Mouse (Mus musculus) megakaryocyte progenitor cell, adult 5-6 weeks (primary cell): ENCODE data around the gene Man1a. TPM values are rescaled to one million over a fixed set of nuclear protein-coding genes. Genes with fewer than 3 reads are reported as not detected.

Experiments used
- ATAC-seq: replicated peaks from 2 replicates; pipeline ENCODE4 v1.8.0; 2016; ENCODE audit warnings: mild to moderate bottlenecking, moderate TSS enrichment, inconsistent platforms; ENCODE audit not compliant: poor library complexity
- total RNA-seq, 2 experiments: library from RNA; stranded (forward) in 1 of 2; stranded (reverse) in 1 of 2; fragments of 157-497, 149-512 nt in 1 of 2; fragments of 200-1000 nt in 1 of 2; gene quantifications; 2 replicates each; pipeline versions ENCODE4 v1.2.3 to v1.2.4; 2015 to 2017

Man1a gene
- total RNA-seq, 2 experiments from 2014 or later, result 58.2 to 91.9 TPM

DNA sequence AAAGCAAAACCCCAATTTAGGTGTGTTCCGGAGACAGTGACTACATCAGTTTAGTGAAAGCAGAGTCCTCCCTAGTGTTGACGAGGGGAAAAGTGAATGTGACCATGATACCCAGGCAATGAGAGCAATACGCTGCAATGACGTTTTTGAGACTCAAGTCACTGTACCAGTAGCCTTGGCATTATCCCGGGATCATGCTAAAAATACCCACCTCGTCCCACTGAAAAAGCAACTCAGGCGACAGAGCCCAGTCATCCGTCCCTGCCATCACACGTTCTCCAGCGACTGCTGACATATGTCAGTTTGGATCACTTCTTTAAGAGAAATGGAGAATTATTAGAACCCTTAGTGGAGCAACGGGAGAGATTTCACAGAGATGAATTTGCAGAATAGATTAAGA lies 13.6 kb downstream of the Man1a start:
- no peak for ATAC-seq

DNA sequence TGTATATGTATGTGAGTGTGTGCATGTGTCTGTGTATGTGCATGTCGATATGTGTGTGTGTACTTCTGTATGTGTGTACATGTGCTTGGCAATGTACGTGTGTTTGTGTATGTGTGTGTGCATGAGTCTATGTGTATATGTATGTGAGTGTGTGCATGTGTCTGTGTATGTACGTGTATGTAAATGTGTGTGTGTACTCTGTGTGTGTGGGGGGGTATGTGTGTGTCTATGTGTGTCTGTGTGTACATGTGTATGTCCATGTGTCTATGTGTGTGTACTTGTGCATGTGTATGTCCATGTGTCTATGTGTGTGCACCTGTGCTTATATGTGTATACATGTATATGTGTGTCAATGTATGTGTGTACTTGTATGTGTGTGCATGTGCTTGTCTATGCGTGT lies 15.2 kb downstream of the Man1a start:
- no peak for ATAC-seq

DNA sequence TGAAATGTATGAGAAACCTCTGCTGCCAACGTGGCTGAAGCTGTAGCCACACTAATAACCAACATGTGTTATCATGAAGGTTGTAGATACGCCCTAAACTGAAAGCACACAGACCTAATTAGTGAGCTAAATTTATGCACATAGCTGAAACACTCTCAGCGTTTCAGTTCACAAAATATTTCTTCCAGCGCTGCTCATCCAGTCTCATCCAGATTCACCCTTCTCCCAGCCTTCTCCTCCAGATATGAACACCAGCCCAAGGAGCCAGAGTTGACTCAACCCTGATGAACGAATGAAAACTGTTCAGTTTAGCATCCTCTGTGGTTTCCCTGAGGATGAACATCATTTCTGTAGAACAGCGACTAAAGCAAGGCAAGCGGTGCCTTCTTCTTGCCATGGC lies 15.8 kb downstream of the Man1a start:
- ATAC-seq, result no peak

DNA sequence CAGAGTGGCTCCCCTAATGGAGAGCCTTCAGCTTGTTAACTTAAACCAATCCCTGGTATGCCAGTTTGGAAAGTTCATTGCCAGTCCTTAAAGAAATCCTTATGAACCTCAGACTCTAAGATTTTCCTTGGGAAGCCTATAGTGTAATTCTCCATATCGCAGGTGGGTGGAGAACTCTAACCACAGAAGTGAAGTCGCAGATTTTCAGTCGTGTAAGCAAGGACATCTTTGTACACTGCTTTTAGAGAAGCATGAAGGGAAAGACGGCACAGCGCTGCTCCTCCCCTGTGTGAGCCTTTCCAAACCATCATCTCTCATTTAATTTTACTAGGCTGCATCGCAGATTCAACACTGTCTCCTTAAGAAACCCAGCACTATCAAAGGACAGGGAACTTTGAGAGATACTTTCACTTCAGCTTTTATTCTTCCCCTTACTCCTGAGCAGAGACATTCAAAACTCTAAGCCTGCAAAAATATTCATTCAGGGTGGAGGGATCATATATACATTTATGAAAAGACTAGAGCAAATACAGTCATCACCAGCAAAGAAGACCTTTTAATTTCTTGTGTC lies 16.6 kb downstream of the Man1a start:
- peak; percentile 68 for ATAC-seq

DNA sequence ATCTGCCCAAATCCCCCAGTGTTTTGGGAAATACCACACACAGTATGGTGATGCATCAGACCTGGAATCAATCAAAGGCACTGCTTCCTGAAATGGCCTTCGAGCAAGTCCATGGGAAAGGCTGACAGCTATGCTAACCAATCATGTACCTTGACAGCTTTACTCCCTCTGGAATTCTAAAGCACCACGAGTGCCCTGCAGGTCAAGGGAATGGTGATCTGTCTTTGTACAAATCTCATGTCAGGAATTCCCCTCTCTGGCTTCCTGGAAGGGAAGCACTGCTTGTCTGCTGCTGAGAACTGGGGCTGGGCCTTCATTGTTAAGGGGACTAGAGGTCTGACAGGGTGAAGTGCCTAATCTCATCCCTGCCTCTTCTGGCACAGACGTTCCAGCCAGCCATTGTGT lies 17.3 kb downstream of the Man1a start:
- no peak for ATAC-seq

GRCm38 (mm10) chr10:54058657-54059056 lies 17.8 kb downstream of the Man1a start:
- ATAC-seq, result no peak

DNA sequence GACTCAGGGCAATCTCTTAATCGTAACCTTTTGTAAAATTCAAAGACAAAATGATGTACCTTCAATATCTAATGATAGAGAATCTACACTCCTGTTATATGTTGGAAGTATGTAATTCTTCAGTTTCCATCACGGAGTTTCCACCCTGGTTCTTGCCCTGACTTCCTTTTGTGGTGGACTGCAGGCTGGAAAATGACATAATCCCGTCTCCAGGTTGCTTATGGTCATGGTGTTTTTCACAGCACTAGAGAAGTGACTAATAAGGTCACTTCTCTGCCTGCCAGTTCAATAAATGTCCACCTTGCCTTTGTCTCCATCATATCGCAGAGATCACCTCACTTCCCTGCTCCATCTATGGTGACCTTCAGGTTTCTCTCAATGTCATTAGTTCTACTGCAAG lies 22.2 kb downstream of the Man1a start:
- 0 out of 2 replicates have a peak, but pooled peaks have one; percentile 36 for ATAC-seq

DNA sequence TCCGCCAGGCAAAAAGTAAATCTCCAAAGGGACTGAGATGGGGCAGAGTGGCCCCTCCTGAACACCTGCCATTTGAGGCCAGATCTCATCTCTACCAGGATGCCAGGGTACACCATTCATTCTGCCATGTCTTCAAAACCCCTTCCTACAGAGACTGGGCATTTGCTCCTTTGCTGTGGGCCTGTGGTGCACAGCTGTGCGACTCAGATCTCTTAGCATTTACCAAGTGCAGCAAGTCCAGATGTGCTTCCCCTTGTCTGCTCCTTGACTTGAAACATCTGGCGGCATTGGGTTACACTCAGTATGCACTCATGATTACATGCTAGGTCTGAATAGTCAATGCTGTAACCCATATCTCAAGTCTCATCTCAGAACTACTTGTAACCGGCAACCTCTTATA lies 28.5 kb downstream of the Man1a start:
- ATAC-seq, result no peak

- ATAC-seq, result no peak
Measured at GRCm38 (mm10) chr10:54043358-54043757, 33.1 kb downstream of the Man1a start.

- peak; percentile 9; the same call in 1 of the 2 replicates for ATAC-seq
Measured at GRCm38 (mm10) chr10:54042212-54042840, 34.1 kb downstream of the Man1a start.

GRCm38 (mm10) chr10:54040261-54041165 lies 35.9 kb downstream of the Man1a start:
- peak; percentile 70 for ATAC-seq

DNA sequence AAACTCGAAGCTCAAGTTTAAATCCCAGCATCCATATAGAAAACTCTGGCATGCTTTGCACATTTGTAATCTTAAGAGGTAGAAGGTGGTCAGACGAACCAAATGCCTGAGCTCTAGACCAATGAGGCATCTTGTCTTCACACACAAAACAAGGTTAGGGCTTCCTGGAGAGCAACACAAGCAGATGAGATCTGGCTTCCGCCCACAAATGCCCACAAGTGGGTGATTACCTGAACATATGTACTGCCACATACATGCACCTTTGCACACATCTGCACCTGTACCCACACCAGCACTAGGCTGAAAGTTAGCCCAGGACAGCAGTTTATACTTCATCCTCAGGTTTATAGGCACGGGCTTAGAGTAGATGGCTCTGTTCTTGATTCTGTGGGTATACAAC lies 36.7 kb downstream of the Man1a start:
- ATAC-seq, result no peak

GRCm38 (mm10) chr10:54038734-54039133 lies 37.7 kb downstream of the Man1a start:
- peak; percentile 15 for ATAC-seq

DNA sequence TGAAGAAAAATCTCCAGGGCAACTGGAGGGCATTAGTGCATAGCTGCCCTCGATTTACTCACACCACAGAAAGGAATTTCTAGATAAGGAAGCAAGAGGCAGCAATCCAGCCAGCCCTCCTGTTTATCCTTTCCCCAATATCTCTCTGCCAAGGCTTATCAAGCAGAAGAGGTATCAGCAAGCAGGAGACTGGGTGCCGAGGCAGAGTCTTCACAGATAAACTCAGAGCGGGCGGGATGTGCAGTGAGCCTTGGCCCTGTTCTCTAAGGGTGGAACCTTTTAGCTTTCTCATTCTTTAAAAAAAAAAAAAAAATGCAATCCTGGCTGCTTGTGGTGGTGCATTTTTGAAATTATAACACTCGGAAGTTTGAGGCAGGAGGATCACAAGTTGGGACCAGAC lies 38.2 kb downstream of the Man1a start:
- peak; percentile 47 for ATAC-seq

GRCm38 (mm10) chr10:54037348-54038010 lies 38.9 kb downstream of the Man1a start:
- no peak for ATAC-seq

GRCm38 (mm10) chr10:54035586-54035985 lies 40.8 kb downstream of the Man1a start:
- no peak for ATAC-seq

GRCm38 (mm10) chr10:54034779-54035178 lies 41.6 kb downstream of the Man1a start:
- ATAC-seq, result peak; percentile 17; the same call in 1 of the 2 replicates

- peak; percentile 84 for ATAC-seq
Measured at GRCm38 (mm10) chr10:54032316-54033092, 43.9 kb downstream of the Man1a start.

DNA sequence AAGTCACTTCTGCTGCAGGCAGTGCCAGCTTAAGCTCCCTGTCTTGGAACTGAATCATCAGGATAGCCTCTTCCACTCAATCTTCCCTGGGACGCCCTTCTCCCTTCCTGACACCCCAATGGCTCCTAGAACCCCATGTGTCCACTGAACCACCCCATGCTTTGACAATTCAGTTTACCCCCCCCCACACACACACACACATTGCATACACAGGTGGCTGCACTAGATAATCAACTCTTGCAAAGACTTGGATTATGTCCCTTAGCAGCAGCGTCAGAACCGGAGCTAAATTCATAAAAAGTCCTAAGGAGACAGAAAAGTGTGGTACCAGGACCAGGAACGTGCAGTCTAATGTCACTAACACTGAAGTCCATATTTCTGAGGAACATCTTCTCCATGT lies 47.5 kb downstream of the Man1a start:
- ATAC-seq, result peak; percentile 63

- no peak for ATAC-seq
Measured at GRCm38 (mm10) chr10:54026738-54027427, 49.5 kb downstream of the Man1a start.
